Mouse (Mus musculus) forebrain, embryonic 16.5 days (tissue): ENCODE results near the gene Kansl1. TPM values are rescaled to one million over a fixed set of nuclear protein-coding genes. Genes with fewer than 3 reads are reported as not detected.
A peak's percentile ranks its signal among the peaks of the same experiment; 100 is the strongest.

Experiments used
- ATAC-seq: fragments of 200-750 bp; cut with Nextera tagmentation; 2 replicates; pipeline ENCODE4 v1.8.0; 2017; ENCODE audit warnings: mild to moderate bottlenecking, moderate library complexity
- H3K27ac ChIP-seq: fragments of 300-500 bp; sonication (generic); 2 replicates; pipeline ENCODE4 v1.5.1; 2014; ENCODE audit warnings: low read length, control low read depth
- H3K27me3 ChIP-seq: fragments of 300-500 bp; sonication (generic); replicated peaks from 2 replicates; pipeline ENCODE4 v1.6.1; 2014; ENCODE audit warnings: low read length; ENCODE audit not compliant: control insufficient read depth, insufficient read depth
- H3K36me3 ChIP-seq: fragments of 300-500 bp; sonication (generic); 2 replicates; pipeline ENCODE4 v1.6.1; 2014; ENCODE audit not compliant: control insufficient read depth, insufficient read depth
- H3K4me1 ChIP-seq: fragments of 300-500 bp; sonication (generic); replicated peaks from 2 replicates; pipeline ENCODE4 v1.6.1; 2014; ENCODE audit warnings: low read length; ENCODE audit not compliant: control insufficient read depth, insufficient read depth
- H3K4me2 ChIP-seq: fragments of 300-500 bp; sonication (generic); 2 replicates; pipeline ENCODE4 v1.6.1; 2014; ENCODE audit warnings: mild to moderate bottlenecking, low read length, control low read depth
- H3K4me3 ChIP-seq: fragments of 300-500 bp; sonication (generic); replicated peaks from 2 replicates; pipeline ENCODE4 v1.5.1; 2014; ENCODE audit warnings: mild to moderate bottlenecking, low read length, control low read depth
- H3K9ac ChIP-seq: fragments of 300-500 bp; sonication (generic); replicated peaks from 2 replicates; pipeline ENCODE4 v1.6.1; 2014; ENCODE audit warnings: low read depth, low read length, control low read depth
- H3K9me3 ChIP-seq: fragments of 300-500 bp; sonication (generic); 2 replicates; pipeline ENCODE4 v1.6.1; 2016; ENCODE audit warnings: low read length; ENCODE audit not compliant: control insufficient read depth
- WGBS: fragments of 180-500 bp; shearing (Covaris S2); extraction: QIAGEN DNeasy Blood & Tissue Kit; methylation state at CpG from one replicate; pipeline ENCODE4 v1.1.7; 2014; 5-methylcytosine and 5-hydroxymethylcytosine counted together
- microRNA-seq: library from miRNA; unstranded; fragments of <30 nt; microRNA quantifications from one replicate; pipeline ENCODE4, GENCODE M21; 2017
- polyA plus RNA-seq: library from polyadenylated mRNA; unstranded; fragments of >200 nt; fragmentation: Nextera tagmentation; extraction: Ambion mirVana; gene quantifications from 2 replicates; pipeline ENCODE4 v1.2.1, GENCODE M21; 2015

Kansl1 gene
- polyA plus RNA-seq, 1 experiment from 2014 or later = 32.5 TPM

DNA sequence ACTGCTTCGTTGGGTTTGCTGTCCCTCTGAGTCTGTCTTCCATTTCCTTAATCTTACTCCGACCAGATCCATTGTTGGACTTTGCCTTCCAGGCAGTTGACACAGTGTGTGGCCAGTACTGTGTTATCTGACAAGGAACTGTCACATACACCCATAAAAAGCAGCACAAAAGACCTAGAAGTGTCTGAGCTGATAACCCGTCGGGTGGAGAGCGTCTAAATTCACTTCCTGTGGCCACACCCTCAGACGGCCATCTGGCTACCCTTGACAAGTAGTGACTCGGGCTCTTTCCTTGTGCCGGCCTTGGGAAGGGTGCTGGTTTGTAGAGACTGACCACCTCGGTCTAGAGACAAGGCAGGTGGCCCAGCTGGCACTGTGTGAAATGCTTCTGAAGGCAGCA, 175.4 kb downstream of the Kansl1 start:
- Histone ChIP-seq H3K9me3 (no peaks in the 10 kb centered on the region), H3K27ac (no peak overlapping the region), H3K27me3 (no peaks in the 10 kb centered on the region), H3K9ac (no peak overlapping the region), H3K36me3 (peaks cover 17% of the 10 kb centered on the region), H3K4me3 (no peak overlapping the region), H3K4me1 (peaks cover 11% of the 10 kb centered on the region; the same call in 1 of the 2 replicates), H3K4me2 (no peak overlapping the region)
- no peak for ATAC-seq
- 85% methylated on average over 9 of the region's 9 CpGs for WGBS

DNA sequence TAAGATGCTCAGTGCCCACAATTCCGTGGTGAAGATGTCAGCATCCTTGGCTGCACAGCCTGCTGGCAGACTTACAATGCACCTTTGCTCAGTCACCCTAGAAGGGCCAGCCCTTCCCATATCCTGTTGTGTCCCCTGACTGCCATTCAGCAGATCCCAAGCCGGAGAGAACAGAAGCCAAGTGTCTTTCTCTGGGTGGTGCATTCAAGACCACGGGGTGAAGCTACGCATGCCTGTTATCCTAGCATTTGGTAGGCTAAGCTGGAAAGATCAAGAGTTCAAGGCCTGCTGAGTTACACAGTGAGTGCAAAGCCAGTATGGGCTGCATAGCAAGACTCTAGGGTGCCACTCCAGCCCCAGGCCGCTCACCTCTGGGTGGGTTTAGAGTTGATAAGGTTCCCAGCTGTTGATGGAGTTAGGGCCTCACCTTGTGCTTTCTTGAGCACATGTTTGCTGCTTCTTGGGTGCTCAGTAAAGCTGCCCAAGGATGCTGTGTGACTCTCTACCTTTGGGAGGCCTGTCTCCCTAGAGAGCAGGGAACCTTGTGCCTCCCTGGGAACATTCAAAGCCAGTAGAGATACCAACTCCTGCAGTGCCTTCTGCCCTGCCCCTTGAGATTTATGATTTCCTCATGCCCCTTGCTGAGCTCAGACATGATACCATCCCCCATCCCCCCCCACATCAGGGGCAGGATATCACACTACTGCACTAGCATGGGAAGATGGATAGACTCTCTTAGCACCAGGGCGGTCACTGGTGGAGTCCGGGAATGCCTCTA, 176.0 kb downstream of the Kansl1 start:
- Histone ChIP-seq H3K4me2 (no peak overlapping the region), H3K4me3 (no peak overlapping the region), H3K27ac (no peak overlapping the region), H3K9me3 (no peaks in the 10 kb centered on the region), H3K9ac (no peak overlapping the region), H3K36me3 (peaks cover 17% of the 10 kb centered on the region), H3K27me3 (no peaks in the 10 kb centered on the region), H3K4me1 (peaks cover 11% of the 10 kb centered on the region; the same call in 1 of the 2 replicates)
- 84% methylated on average over 7 of the region's 7 CpGs for WGBS
- no peak for ATAC-seq

DNA sequence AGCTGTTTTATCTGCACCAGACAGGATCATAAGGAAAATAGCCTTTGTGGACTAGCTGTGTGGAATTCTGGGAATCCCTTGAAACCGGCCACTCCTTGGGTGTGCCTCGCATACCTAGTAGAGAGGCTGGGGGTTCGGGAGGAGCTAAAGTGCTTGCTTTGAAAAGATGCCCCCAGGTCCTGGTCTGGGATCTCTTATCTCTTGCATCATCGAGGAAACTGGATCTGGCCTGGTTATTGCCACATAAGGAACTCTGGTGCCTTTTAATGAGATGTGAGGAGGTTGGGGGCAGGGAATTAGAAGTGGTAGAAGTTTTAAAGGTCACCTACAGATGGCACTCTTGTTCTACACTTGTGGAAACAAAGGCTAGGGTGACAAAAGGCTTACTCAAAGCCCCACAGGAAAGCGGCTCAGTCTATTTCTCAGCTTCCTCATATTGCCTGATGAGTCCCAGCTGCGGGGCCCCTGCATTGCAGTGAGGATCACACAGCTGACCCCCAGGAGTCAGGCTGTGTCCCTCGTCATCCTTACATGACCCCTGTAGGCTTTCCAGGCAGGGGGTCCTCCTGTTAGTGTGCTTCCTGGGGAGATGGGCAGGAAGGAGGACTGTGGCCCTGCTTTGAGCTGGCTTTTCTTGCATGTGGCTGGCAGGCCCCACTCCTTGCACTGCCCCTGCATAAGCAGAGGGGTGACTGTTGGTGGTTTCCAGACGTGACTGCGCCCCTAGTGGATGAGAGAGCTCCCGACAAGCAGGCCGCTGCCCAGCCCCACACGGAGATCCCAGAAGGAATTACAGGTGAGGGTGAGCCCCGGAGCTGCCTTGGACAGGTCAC, 179.2 kb downstream of the Kansl1 start:
- H3K9ac ChIP-seq = no peak overlapping the region
- no peak overlapping the region for H3K27ac ChIP-seq
- H3K4me3 ChIP-seq = no peak overlapping the region
- 19% methylated on average over 13 of the region's 13 CpGs for WGBS
- ATAC-seq = peak; percentile 53
- H3K9me3 ChIP-seq = no peaks in the 10 kb centered on the region
- peaks cover 12% of the 10 kb centered on the region for H3K36me3 ChIP-seq
- no peaks in the 10 kb centered on the region for H3K27me3 ChIP-seq
- no peak overlapping the region for H3K4me2 ChIP-seq
- H3K4me1 ChIP-seq = peaks cover 11% of the 10 kb centered on the region; the same call in 1 of the 2 replicates

DNA sequence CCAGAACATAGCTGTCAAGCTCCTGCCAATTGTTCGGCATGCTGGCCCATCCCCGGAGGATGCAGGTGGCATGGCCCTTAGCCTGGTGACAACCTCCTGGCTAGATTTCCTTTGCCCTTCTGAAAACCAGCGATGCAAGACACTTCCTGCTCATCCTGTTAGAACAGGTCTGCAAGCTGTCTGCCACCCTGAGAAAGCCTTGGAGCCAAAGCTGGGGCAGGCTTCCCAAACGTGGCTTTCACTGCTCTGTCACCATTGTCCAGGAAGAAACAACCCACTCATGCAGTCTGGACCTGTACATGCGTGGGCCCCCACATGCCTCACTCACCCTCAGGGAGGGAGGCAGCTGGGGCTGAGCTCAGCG, 179.8 kb downstream of the Kansl1 start:
- WGBS = 53% methylated on average over 6 of the region's 6 CpGs

DNA sequence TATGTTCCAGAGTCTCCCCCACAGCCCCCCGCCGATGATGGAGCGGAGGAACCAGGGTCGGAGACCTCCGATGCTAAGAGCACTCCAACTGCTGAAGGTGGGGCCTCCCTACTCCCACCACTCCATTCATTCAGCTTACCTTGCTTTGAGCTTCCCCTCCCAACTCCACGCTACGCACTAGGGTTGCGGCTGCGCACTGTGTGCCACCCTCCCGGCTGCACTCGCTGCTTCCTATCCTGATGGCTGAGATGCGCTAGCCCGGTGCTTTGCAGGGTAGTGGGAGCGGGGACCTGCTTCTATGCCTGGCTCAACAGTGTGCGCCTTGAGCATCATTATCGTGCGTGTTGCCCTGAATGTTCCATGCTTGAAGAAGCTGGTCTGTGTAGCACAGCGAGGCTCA, 181.5 kb downstream of the Kansl1 start:
- no peaks in the 10 kb centered on the region for H3K9me3 ChIP-seq
- 96% methylated on average over 18 of the region's 18 CpGs for WGBS
- peaks cover 18% of the 10 kb centered on the region for H3K36me3 ChIP-seq
- no peak overlapping the region for H3K4me2 ChIP-seq
- H3K27ac ChIP-seq = no peak overlapping the region
- no peak overlapping the region for H3K9ac ChIP-seq
- peaks cover 11% of the 10 kb centered on the region; the same call in 1 of the 2 replicates for H3K4me1 ChIP-seq
- no peaks in the 10 kb centered on the region for H3K27me3 ChIP-seq
- no peak overlapping the region for H3K4me3 ChIP-seq
- no peak for ATAC-seq

More for the DNA sequence above, 179.8 kb downstream of the Kansl1 start:
- no peak overlapping the region for H3K4me2 ChIP-seq
- no peak overlapping the region for H3K27ac ChIP-seq
- no peaks in the 10 kb centered on the region for H3K27me3 ChIP-seq
- H3K9ac ChIP-seq = no peak overlapping the region
- peaks cover 11% of the 10 kb centered on the region; the same call in 1 of the 2 replicates for H3K4me1 ChIP-seq
- no peaks in the 10 kb centered on the region for H3K9me3 ChIP-seq
- ATAC-seq = no peak
- peaks cover 13% of the 10 kb centered on the region for H3K36me3 ChIP-seq
- H3K4me3 ChIP-seq = no peak overlapping the region

Small RNA genes within 50 kb of the gene (microRNA-seq; reads per million reads assigned to microRNA genes)
- gene Gm47315 = not detected

Other genes with a start within 250 kb of the Kansl1 start
- gene Mapt, start 237.5 kb downstream of the Kansl1 start, polyA plus RNA-seq = 754 and 864 TPM in 2 replicates
- 31.7 and 44.4 TPM in 2 replicates for gene Cdc27, start 81.8 kb upstream of the Kansl1 start, polyA plus RNA-seq
- 3.0 and 3.2 TPM in 2 replicates for gene Myl4, start 81.8 kb upstream of the Kansl1 start, polyA plus RNA-seq
- 0.65 and 0.91 TPM in 2 replicates for gene Itgb3, start 139.1 kb upstream of the Kansl1 start, polyA plus RNA-seq
- gene Gm11639, start 216.8 kb upstream of the Kansl1 start, polyA plus RNA-seq = 0.20 TPM in 1 of 2 replicates, not detected in the other